Mouse (Mus musculus) embryonic fibroblast, embryonic 13.5 days (primary cell): ENCODE data around the gene Nfib. TPM values are rescaled to one million over a fixed set of nuclear protein-coding genes. Genes with fewer than 3 reads are reported as not detected.

Source experiments
- H3K27ac ChIP-seq: 2 replicates; pipeline ENCODE4 v1.5.1; 2012; ENCODE audit warnings: low read length, control low read depth, inconsistent platforms; ENCODE audit not compliant: insufficient read depth
- H3K4me1 ChIP-seq: 2 replicates; pipeline ENCODE4 v1.6.1; 2011; ENCODE audit warnings: low read length; ENCODE audit not compliant: control insufficient read depth, insufficient read depth
- H3K4me3 ChIP-seq: 2 replicates; pipeline ENCODE4 v1.5.1; 2011; ENCODE audit warnings: mild to moderate bottlenecking, control low read depth, low read length; ENCODE audit not compliant: insufficient read depth
- CTCF ChIP-seq: IDR thresholded peaks from 2 replicates; pipeline ENCODE4 v1.5.1; 2011; ENCODE audit warnings: mild to moderate bottlenecking, control low read depth, low read length, moderate library complexity, borderline replicate concordance; ENCODE audit not compliant: insufficient read depth
- POLR2A ChIP-seq: IDR thresholded peaks from 2 replicates; pipeline ENCODE4 v1.6.1; 2011; ENCODE audit warnings: low read depth, mild to moderate bottlenecking, control low read depth, low read length, moderate library complexity
- polyA plus RNA-seq: library from polyadenylated mRNA; stranded (reverse); fragments of >200 nt; gene quantifications from 2 replicates; pipeline ENCODE4 v1.2.4, GENCODE M21; 2011; ENCODE audit warnings: low read depth; ENCODE audit not compliant: missing spikeins, insufficient read length

The Nfib gene
- polyA plus RNA-seq, 1 experiment = 69.5 TPM

DNA sequence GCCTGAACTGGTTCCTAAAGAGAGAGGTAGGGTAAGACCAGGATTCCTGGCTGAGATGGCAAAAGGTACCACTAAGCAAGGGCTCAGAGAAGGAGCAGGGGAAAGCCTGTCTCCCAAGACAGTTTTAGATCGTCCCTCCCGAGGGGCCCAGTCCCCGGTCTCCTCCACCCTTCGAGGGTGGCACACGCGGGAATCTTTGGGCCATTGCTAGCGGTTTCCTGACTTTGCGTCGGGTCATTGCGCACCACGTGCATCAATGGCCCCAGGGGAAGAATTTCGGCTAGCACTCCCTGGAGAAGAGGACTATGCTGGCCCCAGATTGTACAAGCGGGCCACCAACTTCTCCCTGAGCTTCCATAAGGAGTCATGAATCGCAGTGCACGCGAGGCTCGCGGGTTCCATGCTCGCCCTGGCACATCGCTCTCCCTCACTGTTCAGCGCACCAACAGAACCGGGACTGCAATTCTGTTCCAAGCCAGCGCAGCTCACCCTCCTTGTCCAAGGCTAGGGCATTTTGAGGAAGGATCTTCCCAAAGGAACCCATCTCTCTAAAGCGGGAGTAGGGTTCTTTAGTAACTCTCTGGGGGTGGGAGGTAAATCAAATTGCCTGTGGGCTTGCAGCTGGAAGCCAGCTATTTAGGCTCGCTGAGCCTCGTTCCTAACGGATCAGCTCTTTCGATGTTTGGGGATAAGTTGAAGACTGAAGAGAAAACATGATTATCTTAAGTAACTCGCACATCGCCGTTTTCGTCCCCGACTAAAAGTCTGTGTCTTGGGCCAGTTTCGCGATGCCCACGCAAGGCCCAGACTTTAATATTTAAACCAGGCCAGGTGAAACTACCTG, 168.9 kb downstream of the Nfib start:
- Histone ChIP-seq H3K4me3 (peak overlapping the region; percentile 29; the same call in 1 of the 2 replicates), H3K27ac (no peak overlapping the region), H3K4me1 (no peaks in the 10 kb centered on the region)
- no peak for TF ChIP-seq CTCF
- no peak for TF ChIP-seq POLR2A

DNA sequence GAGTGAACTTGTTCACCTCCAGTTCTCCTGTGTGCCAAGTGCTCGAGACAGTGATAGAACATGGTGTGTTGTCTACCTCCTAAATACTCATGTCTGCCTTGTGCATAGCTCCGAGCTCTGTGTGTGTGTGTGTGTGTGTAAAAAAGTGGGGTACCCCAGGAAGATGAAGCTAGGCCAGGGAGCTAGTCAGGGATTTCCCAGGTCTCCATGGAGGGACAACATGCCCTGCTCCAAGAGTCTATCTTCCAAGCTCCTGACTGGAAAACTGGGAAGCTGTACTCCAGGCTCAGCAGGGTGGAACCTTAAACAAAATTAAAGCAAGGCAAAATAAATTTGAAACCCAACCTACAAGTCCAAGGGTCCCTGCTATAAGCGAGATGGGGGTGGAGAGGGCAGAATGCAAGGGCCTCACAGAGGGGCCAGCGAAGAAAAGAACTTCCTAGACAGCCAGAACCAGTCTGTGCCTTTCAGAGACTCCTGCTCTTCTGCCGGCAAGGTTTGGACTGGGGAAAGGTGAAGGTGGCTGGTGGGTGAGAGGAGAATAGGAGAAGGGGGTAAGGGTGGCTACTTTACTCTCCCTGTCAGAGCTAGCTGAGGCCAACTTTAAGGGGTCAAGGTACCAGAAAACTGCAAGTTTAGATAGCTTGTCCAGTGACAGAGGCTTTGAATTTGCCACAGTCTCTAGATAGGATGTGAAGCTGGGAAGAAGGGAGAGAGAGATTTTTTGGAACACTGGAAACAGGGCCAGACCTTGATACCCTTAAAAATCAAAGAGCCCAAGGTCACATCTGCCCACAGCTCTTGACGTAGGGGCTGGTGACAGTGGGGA, 169.7 kb downstream of the Nfib start:
- TF ChIP-seq CTCF (no peak), POLR2A (no peak)
- Histone ChIP-seq H3K27ac (no peak overlapping the region), H3K4me3 (no peak overlapping the region), H3K4me1 (no peaks in the 10 kb centered on the region)

DNA sequence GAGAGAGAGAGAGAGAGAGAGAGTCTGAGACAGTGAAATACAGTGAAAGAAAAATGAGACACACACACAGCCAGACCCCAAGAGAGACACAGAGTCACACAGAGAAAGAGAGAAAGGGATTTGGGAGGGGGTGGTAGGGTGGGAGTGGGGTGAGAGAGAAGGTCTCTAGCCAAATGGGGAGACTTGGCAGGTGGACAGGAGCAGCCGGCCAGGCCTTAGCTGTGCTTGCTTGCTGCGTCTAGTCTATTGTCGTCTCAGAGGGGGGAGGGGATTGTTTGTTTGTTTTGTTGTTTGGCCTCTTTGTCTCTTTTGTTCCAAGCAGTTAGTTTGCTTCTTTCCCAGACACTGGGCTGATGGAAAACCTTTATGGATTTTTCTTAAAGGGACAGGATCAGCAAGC, 172.3 kb downstream of the Nfib start:
- no peak overlapping the region for H3K27ac ChIP-seq
- no peak overlapping the region for H3K4me3 ChIP-seq
- no peak for TF ChIP-seq CTCF
- no peak for TF ChIP-seq POLR2A
- H3K4me1 ChIP-seq = no peaks in the 10 kb centered on the region

DNA sequence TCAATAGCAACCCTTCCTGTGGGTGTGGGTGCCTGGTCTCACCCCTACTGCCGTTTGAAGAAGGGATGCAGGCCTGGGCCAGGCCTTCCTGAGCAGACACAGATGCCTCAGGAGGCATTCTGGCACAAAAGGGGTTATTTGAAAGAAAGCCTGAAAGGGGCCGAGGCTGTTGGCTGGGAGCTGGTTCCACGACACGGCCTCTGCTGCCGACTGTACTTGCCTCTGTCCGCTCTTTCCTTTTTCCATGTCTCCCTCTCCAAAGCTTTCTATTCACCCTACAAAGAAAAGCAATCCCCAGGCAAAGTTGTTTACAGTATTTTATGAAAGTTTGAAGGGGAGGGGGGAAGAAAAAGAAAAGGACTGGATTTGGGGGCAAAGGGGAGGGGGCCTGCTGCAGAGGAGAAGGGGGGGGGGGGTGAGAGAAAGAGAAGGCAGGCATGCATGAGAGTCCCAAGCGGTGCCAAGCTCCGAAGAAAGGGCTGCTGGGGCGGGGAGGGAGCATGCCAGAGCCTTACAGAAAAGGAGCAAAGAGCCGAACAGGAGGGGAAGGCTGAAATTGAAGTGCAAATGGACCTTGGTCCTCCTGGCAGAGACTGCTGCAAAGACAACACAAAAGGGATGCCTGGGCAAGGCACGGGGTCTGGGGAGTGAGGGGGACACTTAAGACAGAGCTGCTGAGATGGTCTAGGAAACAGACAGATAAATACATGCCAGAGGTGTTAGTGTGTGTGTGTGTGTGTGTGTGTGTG, 172.9 kb downstream of the Nfib start:
- no peaks in the 10 kb centered on the region for H3K4me1 ChIP-seq
- no peak for TF ChIP-seq CTCF
- no peak for TF ChIP-seq POLR2A
- H3K27ac ChIP-seq = no peak overlapping the region
- H3K4me3 ChIP-seq = no peak overlapping the region

DNA sequence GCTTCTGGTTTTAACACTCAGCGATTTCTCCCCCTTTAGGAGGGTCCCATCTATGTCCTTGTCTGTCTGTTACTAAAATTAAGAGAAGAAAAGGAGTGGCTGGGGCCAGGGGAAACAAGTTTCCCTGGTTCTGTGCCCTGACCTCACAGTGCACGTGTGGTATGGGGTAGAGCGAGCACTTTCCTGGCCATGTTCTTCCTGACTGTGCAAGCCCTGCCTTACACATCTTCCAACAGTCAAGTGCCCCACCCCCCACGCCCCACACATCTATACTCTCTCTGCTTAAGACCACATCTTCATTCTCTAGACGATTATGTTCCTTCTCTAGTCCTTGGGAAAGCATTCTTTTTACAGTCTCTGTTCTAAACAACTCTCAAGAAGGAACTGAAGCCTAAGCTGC, 173.6 kb downstream of the Nfib start:
- no peak for TF ChIP-seq POLR2A
- TF ChIP-seq CTCF = no peak
- Histone ChIP-seq H3K27ac (no peak overlapping the region), H3K4me3 (no peak overlapping the region)

DNA sequence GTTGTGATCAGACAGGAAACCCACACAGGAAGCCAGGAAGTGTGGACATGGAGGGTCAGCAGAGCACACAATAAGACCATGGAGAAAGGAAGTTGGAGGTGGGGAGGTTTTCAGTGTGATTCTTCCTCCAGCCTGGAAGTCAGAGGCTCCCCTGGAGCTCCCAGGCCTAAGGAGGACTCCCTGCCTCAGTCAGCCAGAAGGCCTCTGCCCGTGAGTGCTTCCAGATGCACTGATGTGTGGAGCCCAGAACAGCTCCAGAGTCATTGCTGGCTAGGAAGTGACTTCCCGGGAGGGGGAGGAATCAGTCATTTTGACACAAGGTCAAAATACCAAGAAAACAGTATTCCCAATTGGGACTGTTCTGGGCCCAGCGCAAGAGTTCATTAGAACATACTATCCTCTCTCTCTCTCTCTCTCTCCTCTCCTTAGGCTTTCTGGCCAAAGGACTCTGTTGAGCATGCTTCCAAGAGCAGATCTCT, 174.6 kb downstream of the Nfib start:
- TF ChIP-seq POLR2A (no peak), CTCF (no peak)

More for the DNA sequence above, 173.6 kb downstream of the Nfib start:
- H3K4me1 ChIP-seq = no peaks in the 10 kb centered on the region

DNA sequence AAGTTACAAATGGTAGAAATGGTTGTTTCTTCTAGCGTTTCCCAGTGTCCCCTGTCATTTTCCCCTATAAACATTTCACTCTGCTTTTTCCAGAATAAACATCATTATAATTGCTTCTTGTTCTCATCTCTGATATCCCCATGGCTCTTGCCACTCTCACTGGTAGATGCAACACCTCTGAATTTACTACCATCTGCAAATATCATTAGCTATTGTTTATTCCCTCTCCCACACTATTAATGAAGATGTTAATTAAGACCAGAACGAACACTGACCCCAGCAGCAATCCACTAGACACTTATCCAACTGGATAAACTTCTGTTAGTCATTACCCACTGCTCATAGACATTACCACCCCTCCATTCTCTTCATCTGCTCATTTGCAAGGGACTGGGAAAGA, 176.6 kb downstream of the Nfib start:
- TF ChIP-seq POLR2A (no peak), CTCF (no peak)
- Histone ChIP-seq H3K27ac (no peak overlapping the region), H3K4me1 (no peaks in the 10 kb centered on the region), H3K4me3 (no peak overlapping the region)

More for the DNA sequence above, 174.6 kb downstream of the Nfib start:
- Histone ChIP-seq H3K27ac (no peak overlapping the region), H3K4me1 (no peaks in the 10 kb centered on the region), H3K4me3 (no peak overlapping the region)

DNA sequence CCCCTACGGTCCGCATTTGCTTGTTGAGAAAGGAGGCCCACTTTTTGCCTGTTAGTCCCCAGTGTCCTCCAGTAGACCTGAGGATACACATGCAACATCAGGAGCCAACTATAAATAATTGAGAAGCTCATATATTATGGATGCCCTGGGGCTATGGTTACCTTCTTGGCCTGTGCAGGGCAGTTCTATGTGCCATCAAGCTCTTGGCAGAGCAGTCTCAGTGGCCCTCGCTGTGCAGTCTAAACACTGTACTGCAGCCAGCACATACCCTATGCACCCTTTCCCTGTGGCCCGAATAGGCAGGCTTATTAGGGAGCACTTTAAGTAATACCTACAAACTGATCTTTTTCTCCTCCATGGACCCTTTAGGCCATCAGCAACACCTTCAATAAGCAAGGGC, 185.6 kb downstream of the Nfib start:
- no peak overlapping the region for H3K27ac ChIP-seq
- H3K4me3 ChIP-seq = no peak overlapping the region
- no peak for TF ChIP-seq POLR2A
- no peak for TF ChIP-seq CTCF
- H3K4me1 ChIP-seq = no peaks in the 10 kb centered on the region; the same call in 1 of the 2 replicates

DNA sequence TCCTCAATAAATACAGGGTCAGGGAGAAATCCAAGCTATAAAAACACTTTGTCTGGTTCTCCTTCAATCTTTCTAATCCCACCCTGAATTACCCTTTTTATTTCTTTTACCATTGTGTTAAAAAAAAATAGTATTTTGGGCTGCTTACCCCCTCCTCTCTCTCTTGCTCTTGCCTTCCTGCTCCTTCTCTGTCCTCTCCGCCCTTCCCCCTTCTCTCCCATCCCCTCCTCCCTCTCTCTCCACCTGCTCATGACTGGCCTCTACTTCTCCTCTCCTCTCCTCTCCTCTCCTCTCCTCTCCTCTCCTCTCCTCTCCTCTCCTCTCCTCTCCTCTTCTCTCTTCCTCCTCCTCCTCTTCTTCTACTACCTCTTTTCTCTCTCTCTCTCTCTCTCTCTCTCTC, 187.4 kb downstream of the Nfib start:
- TF ChIP-seq POLR2A = no peak
- no peak for TF ChIP-seq CTCF
- Histone ChIP-seq H3K4me1 (no peaks in the 10 kb centered on the region; the same call in 1 of the 2 replicates), H3K27ac (no peak overlapping the region), H3K4me3 (no peak overlapping the region)
